Mouse (Mus musculus) telencephalon, adult 2 months (tissue): Measurements from ENCODE around the gene Chchd6.

Source experiments
- DNase-seq: peaks from one replicate; pipeline ENCODE4 v3.0.0-alpha.2; 2011; ENCODE audit warnings: low read depth, low spot score

The Chchd6 gene

DNA sequence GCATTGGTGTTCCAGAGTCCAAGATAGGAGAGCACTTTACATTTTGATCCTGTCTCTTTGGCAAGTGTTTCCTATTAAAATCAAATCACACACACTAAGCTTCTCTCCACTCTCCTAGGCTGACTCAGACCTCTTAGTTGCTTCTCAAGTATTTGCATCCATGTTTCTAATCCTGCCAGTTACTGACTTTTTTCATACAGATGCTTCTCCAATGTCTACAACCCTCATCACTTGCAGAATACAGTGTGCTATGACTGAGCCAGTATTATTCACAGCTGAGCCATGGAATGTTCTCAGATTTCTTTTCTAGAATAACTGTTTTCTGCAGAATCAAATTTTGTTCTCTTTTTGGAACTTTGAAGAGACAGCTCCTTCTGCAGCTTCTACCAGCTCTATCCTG is 85.3 kb downstream of the Chchd6 start:
- DNase-seq, result peak; percentile 43

DNA sequence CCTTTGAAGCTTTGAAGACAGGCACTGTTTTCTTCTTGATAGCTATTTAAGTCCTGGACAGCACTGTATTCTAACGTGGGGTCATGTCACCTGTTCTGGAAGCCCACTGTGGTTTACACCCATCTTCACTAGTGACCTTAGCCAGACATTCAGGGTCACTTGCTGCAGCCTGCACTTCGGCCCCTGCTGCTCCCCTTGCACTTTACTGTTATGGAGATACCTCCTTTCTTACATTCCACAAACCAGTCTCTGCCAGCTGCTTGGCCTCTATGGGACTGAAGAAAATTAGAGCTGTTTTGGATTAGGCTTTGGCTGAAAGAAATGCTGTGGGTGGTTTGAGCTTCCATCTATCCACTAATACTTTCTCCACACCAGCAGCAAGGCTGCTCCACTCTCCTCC is 86.7 kb downstream of the Chchd6 start:
- DNase-seq, result no peak

GRCm38 (mm10) chr6:89508263-89508662 is 87.2 kb downstream of the Chchd6 start:
- no peak for DNase-seq

DNA sequence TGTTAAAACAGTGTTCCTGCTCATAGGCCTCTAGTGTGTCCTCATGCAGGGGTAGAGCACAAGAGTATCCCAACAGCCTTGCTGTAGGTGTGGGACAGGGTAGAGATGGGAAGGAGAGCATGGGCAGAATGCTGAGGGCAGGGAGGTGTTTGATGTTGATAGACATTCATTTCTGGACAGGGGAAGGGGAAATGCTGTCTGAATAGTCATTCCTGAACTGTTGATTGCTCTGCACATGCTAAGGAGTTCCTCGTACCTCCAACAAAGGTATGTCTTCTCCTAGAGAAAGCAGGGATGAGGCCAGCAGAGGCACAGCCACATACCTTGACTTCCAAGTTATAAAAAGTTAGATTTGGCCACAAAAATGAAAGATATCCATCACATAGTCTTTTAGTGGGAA is 95.5 kb downstream of the Chchd6 start:
- no peak for DNase-seq

DNA sequence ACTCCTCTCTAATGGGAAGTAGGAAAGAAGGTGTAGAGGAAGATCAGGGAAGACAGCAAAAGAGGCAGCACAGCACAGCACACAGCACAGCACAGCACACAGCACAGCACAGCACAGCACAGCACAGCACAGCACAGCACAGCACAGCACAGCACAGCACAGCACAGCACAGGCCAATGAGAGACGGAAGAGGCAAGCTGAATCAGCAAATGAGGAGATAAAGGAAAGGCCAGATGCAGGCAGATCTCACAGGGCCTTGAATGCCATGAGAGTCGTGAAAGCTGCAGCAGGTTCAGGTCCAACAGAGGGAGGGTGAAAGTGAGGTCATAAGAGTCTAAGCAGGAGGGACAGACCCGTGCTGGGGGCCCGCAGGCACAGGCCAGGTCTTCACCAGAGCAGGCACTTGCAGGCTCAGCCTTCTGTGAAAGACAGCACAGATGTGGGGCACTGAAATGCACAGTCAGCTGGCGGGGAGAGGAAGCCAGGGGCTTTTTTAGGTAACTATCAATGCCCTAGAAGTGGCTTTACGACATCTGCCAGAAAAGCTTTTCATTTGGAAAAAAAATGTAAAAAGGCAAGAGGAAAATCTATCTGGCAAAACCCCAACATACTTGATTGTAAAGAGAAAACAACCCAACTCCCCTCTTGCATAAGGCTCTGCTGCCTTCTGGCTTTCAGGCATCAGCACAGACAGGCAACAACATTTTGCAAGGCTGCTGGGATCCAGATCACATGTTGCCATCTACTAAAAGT is 96.5 kb downstream of the Chchd6 start:
- DNase-seq, result peak; percentile 80

- no peak for DNase-seq
Measured at GRCm38 (mm10) chr6:89496916-89497315, 98.5 kb downstream of the Chchd6 start.

- DNase-seq, result no peak
Measured at GRCm38 (mm10) chr6:89492368-89492767, 103.1 kb downstream of the Chchd6 start.

GRCm38 (mm10) chr6:89490369-89490768 is 105.1 kb downstream of the Chchd6 start:
- no peak for DNase-seq

DNA sequence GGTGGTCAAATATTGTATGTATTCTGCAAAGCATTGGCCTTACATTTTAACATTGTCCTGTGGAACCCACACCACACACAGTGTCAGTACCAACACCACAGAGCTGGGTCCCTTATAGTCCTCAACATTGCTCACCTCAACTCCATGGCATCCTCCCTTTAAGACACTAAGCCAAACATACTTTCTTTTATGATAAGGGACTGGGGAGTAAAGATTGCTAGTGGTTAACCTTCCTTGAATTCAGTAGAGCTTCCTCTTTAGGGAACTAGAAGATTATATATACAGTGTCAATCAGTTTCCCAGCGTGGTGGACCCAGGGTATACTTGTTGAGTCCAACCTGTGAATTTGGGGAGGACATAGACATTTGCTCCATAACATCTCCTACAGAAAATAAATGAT is 105.9 kb downstream of the Chchd6 start:
- no peak for DNase-seq

GRCm38 (mm10) chr6:89486055-89486454 is 109.4 kb downstream of the Chchd6 start:
- DNase-seq, result no peak

GRCm38 (mm10) chr6:89481192-89481591 is 114.3 kb downstream of the Chchd6 start:
- DNase-seq, result no peak

- no peak for DNase-seq
Measured at GRCm38 (mm10) chr6:89467908-89468307, 127.5 kb downstream of the Chchd6 start.

GRCm38 (mm10) chr6:89467290-89467689 is 128.2 kb downstream of the Chchd6 start:
- DNase-seq, result no peak

GRCm38 (mm10) chr6:89466875-89467274 is 128.6 kb downstream of the Chchd6 start:
- DNase-seq, result no peak

- peak; percentile 42 for DNase-seq
Measured at GRCm38 (mm10) chr6:89466053-89466708, 129.3 kb downstream of the Chchd6 start.

DNA sequence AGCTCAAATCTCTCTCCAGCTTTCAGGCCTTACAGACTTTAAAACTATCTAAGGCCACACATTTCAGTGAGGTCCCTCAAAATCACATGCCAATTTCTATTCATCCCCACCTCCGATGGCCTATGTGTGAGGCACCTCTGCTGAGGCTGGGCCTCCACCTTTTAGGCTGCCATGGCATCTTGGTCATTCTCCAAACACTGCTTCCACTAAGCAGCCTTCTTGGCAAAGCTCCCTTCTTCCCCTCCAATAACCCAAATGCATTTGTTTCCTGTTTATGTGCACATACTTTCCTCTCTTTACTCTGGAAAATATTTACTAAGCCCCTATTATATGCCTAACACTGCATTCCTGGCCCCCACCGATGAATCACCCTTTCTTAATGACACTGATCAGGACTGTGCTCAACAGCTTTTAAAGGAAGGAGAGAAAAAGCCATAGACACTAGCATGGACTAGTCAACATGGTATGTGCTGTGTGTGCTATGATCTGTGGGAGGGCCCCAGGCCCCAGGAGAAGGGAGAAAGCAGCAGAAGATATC is 133.2 kb downstream of the Chchd6 start:
- DNase-seq, result no peak

GRCm38 (mm10) chr6:89461250-89462222 is 133.9 kb downstream of the Chchd6 start:
- DNase-seq, result no peak

DNA sequence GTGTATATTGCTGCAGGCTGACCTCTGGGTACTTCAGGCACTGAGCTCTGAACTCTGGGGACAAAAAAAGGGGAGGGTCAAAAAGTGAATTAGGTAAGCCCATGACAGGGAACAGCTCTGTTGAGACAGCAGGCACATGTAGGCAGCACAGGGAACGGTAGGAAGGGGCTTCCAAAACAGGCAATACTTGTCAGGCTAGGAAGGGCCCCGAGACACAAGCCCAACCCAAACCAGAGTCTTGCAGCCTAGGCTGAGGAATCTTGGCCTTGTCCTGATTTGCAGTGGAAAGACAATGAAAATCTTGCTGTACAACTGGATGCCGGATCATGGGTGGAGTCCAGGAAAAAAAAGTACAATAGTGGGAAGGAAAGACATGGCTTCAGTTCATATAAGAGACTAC is 135.8 kb downstream of the Chchd6 start:
- no peak for DNase-seq

GRCm38 (mm10) chr6:89457601-89458000 is 137.9 kb downstream of the Chchd6 start:
- no peak for DNase-seq

- no peak for DNase-seq
Measured at GRCm38 (mm10) chr6:89456409-89456961, 139.0 kb downstream of the Chchd6 start.

GRCm38 (mm10) chr6:89455523-89456000 is 139.9 kb downstream of the Chchd6 start:
- DNase-seq, result no peak
